Mouse (Mus musculus) urinary bladder, adult 18-20 months (tissue): ENCODE data around the gene Pnpla1.
A peak's percentile ranks its signal among the peaks of the same experiment; 100 is the strongest.

ENCODE experiments used
- DNase-seq, 2 experiments: peaks; one replicate each; pipeline ENCODE4 v3.0.0; 2022; ENCODE audit warnings: low spot score in 2 of 2, mixed read lengths in 2 of 2

Pnpla1 gene

GRCm38 (mm10) chr17:28883941-28884516 is 25.8 kb downstream of the Pnpla1 start:
- DNase-seq, result no peak

GRCm38 (mm10) chr17:28885231-28885630 is 27.0 kb downstream of the Pnpla1 start:
- DNase-seq, result no peak

GRCm38 (mm10) chr17:28886266-28886665 is 28.1 kb downstream of the Pnpla1 start:
- DNase-seq, result no peak

- DNase-seq, result no peak
Measured at GRCm38 (mm10) chr17:28894050-28894767, 36.0 kb downstream of the Pnpla1 start.

GRCm38 (mm10) chr17:28895217-28895875 is 37.1 kb downstream of the Pnpla1 start:
- DNase-seq, result no peak

GRCm38 (mm10) chr17:28896095-28896780 is 38.0 kb downstream of the Pnpla1 start:
- DNase-seq, result no peak

- no peak for DNase-seq
Measured at GRCm38 (mm10) chr17:28897817-28898216, 39.6 kb downstream of the Pnpla1 start.

GRCm38 (mm10) chr17:28898249-28898648 is 40.0 kb downstream of the Pnpla1 start:
- no peak for DNase-seq

- no peak for DNase-seq
Measured at GRCm38 (mm10) chr17:28899427-28899826, 41.2 kb downstream of the Pnpla1 start.

GRCm38 (mm10) chr17:28901559-28901958 is 43.3 kb downstream of the Pnpla1 start:
- no peak for DNase-seq

GRCm38 (mm10) chr17:28904546-28905376 is 46.5 kb downstream of the Pnpla1 start:
- DNase-seq, result peak in 1 of 2 experiments; percentile 64

- DNase-seq, result no peak
Measured at GRCm38 (mm10) chr17:28905377-28905916, 47.2 kb downstream of the Pnpla1 start.

GRCm38 (mm10) chr17:28907959-28908358 is 49.7 kb downstream of the Pnpla1 start:
- DNase-seq, result no peak

GRCm38 (mm10) chr17:28909252-28909941 is 51.2 kb downstream of the Pnpla1 start:
- DNase-seq, result no peak

- no peak for DNase-seq
Measured at GRCm38 (mm10) chr17:28910139-28910538, 51.9 kb downstream of the Pnpla1 start.

GRCm38 (mm10) chr17:28913200-28913599 is 55.0 kb downstream of the Pnpla1 start:
- DNase-seq, result no peak

- DNase-seq, result no peak
Measured at GRCm38 (mm10) chr17:28913940-28914339, 55.7 kb downstream of the Pnpla1 start.

- no peak for DNase-seq
Measured at GRCm38 (mm10) chr17:28915060-28915628, 56.9 kb downstream of the Pnpla1 start, which contains the start of gene 4930539E08Rik. 4930539E08Rik (minus strand) TSS chr17:28915324.

- no peak for DNase-seq
Measured at GRCm38 (mm10) chr17:28916520-28916919, 58.3 kb downstream of the Pnpla1 start.

GRCm38 (mm10) chr17:28921086-28921485 is 62.9 kb downstream of the Pnpla1 start:
- no peak for DNase-seq
